Mouse (Mus musculus): Measurements from ENCODE around the gene Gm8909.
"Not testable (repeated sequence)": the region's sequence is repeated elsewhere in the genome, so short reads cannot be mapped to it uniquely, and the experiment has no call there.

The Gm8909 gene

DNA sequence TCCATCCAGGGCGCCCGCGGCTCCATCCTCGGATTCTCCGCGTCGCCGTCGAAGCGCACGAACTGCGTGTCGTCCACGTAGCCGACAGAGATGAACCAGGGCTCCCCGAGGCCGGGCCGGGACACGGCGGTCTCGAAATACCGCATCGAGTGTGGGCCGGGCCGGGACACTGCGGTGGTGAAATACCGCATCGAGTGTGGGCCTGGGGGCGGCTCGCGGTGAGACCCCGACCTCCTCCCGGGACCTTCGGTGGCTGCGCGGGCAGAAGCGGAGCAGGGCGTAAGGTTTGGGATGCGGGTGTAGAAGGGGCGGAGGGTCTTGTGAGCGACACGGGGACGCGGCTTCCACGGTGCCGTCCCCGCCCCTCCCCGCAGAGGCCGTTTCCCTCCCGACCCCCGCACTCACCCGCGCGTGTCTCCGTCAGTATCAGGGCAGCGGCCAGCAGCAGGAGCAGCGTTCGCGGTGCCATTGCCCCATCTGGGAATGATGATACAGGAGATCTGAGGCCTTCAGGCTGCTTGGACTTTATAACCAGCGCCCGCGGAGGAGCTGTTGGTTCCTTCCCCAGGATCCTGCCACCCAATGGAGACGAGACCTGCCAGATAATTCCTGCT lies at the start of gene Gm8909:
TSS of gene Gm8909 (minus strand) at position 499 of the 614 bp plus-strand sequence.
- DNase-seq = peak; percentile 36

DNA sequence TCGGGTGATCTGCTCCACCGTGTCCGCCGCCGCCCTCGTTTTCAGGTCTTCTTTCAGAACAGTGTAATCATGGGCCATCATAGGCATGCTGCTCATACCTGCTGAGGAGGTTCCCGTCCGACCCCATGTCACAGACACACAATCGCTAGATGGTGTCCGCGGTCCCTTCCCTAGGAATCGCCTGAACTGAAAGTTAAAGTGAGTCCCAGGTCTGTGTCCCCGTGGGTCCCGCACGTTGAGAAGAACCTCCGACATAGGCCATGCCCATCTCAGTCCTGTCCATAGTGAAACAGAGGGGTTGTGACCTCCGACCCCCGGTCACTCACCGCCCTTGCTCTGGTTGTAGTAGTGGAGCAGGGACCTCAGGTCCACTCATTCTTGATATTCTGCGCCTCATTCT lies 47.2 kb upstream of the Gm8909 start:
- no peak for DNase-seq

DNA sequence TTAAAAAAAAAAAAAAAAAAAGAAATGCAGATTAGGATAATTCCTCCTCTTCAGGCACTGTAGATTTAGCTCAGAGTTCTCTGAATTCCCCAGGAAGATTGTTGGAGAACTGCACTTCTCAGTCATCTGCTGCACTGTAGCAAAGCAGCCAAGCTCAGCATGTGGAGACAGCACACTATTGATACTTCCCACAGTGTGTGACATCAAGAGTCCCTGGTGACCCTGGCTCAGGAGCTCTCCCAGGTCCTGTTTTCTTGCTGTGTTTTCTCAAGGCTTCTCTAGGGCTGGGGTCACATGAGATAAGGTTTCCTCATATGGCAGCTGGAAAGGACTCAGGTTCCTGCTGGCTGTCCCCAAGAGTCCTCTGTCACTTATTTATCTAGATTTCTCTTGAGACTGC lies 38.5 kb upstream of the Gm8909 start:
- DNase-seq = no peak

DNA sequence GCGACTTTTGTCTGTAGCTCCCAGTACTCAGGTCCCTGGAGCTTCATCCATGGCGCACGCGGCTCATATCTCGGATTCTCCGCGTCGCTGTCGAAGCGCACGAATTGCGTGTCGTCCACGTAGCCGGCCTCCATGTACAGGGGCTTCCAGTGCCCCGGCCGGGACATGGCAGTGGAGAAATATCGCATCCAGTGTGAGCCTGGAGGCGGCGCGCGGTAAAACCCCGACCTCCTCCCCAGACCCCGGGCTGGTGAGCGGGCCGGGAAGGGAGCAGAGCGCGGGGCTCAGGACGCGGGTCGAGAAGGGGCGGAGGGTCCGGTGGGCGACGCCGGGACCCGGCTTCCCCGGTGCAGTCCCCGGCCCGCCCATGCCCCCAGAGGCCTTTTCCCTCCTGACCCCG lies 37.5 kb upstream of the Gm8909 start:
- DNase-seq = no peak

DNA sequence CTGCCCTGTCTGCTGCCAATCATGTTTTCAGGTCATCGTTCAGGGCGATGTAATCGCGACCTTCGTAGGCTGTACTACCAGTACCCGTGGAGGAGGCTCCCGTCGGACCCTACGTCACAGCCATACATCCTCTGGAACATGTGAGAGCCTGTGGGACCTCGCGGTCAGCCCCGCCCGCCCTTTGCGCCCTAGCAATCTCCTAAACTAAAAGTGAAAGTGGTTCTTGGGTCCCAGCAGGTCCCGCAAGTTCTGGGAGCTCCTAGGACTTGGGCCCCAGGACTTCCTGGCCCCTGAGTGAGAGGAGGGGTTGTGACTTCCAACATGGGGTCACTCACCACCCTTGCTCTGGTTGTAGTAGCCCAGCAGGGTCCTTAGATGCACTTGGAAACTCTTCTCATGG lies 37.1 kb upstream of the Gm8909 start:
- peak; percentile 40 for DNase-seq

DNA sequence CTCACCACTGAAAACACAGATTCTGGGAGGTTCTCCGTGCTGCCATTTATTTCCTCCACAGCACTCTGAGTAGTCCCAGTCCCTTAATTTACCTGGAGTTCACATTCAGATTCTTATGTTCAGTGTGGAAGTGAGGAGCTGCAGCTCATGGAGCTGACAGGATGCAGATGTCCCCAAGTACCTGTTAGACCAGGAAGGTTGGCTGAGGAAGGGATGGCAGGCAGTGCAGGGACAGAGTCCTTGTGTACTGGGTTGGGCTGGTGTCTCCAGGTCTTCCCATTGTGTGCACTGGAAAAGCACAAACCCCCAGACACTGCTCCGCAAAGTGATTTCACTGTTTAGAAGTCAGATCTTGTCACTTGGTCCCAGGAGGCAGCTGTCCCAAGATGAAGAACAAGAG lies 33.5 kb upstream of the Gm8909 start:
- DNase-seq = no peak

DNA sequence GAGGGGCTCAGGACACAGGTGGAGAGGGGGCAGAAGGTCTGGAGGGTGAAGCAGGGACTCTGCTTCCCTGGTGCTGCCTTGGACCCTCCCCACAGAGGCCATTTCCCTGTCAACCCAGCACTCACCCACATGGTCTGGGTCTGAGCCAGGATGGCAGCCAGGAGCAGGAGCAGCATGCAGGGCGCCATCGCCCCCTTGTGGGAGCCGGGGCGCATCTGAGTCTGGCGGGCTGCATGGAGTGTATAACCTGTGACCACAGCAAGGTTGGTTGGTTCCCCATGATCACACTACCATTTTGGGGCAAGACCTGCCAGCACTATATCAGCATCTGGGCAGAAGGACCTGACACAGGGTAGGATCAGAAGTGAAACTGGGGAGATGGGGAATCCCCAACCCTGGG lies 30.0 kb upstream of the Gm8909 start:
- peak; percentile 79 for DNase-seq

DNA sequence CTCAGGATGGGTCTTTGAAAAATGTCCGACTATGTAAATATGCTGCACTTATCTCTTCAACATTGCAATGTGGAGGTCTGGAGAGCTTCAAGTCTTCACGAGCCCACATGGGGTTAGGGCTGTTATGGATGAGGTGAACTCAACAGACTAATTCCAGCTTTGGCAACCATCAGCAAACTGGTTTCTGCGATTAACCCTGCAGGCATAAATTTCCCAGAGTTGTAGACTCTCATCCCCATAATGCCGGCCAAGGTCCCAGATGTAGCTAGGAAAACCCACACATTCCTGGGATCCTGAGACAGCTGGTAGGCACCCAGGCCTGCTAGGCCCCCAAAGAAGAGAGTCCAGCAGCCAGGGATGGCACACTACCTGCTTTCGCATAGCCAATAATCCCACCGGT lies 26.1 kb upstream of the Gm8909 start:
- no peak for DNase-seq

DNA sequence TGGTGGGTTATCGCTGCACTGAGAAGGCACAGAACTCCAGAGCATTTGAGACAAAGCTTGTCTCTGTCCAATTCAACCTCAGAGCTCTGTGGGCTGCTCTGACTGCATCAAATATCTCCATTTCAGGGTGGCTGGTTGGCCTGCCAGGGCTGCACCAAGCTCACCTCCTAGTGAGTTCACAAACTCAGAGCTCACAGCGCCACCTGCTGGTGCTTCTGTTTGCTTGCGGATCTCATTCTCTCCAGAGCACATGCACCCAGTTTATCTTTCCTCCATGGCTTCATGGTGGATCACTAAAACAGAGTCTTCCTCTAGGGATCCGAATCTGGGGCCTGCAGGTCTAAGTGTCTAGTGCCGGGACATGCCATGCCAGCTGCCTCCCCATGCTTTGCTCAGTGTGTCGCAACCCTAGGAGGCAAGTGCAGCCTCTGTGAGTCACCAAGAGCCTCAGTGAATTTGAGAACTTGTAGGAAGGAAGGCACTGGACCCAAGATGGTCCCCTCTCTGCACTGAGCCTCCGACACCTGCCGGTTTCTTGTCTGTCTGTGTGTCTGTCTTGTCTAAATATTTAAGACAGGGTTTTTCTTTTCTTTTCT lies 25.3 kb upstream of the Gm8909 start:
- peak; percentile 81 for DNase-seq

DNA sequence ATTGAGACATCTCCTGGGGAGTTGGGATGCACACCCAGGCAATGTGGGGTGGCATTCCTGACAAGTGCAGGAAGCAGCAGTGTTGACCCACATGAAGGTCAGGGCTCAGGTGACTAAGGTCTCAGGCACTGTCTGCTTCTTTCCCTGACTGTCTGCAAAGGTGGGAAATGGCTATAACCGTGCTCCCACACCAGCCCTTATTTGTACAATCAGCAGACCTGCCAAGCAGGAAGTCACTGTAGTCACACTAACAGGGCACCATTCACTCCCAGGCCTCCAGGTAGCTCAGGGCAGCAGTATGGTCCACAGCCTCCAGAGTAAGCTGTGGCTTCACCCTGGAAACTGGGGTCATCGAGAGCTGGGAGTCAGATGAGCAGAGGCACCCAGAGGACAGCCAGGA lies 24.0 kb upstream of the Gm8909 start:
- peak; percentile 47 for DNase-seq

DNA sequence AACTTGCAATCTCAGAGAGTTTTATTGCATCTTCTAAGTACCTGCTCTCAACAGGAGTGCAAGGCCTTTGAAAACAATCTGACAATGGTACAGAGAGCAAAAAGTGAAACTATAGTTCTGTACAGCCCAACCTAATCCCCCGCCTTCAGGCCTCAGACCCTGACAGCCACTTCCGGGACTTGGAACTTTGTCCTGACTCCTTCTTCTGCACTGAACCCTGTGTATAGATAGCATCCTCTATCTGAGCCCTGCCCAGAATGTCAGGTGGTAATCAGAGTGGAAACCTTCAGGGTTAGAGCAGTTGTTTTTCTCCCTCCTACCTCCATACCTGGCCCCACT lies 21.8 kb upstream of the Gm8909 start, which contains the start of gene H2-T3:
TSS of gene H2-T3 (minus strand) at position 119 of the 339 bp plus-strand sequence.
- DNase-seq = peak; percentile 49

DNA sequence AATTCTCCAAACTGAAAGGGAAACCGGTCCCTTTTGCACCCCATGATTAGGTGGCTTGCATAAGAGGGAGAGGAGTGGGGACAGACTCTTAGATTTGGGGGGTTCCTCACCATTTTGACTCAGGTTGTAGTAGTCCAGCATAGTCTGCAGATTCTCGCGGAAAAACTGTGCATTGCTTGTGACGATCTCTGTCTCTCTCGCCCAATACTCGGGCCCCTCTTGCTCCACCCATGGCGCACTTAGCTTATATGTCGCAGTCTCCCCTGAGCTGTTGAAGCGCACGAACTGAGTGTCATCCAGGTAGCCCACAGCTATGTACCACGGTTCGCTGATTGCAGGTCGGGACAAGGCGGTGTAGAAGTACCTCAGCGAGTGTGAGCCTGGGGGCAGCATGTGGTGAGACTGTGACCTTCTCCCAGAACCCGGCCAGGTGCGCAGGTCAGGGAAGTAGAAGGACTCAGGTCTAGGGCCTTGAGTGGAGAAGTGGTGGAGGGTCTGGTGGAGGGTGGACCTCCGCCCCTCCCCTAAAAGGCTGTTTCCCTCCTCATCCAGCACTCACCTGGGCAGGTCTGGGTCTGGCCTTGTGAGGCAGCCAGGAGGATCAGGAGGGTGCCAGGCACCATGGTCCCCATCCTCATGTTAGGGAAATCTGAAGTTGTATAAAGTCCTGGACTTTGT lies 21.3 kb upstream of the Gm8909 start:
- DNase-seq = peak; percentile 43

DNA sequence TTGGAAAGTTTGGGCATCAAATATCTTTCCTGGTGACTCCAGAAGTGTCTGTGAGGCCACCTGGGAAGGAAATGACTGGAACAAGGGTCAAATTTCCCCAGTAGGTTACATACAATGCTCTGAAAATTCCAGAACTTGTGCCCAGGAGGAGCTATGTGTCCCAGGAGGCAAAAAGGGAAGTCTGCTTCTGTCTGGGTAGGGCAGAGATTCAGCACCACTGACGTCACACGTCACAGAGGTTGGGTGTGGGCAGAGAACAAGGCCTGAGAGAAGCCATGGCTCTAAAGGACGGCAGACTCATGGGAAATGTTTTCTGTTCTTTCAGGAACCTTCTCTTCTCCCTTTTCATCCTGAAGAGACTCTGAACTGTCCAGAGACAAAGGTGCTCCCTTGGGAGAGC lies 19.2 kb upstream of the Gm8909 start:
- no peak for DNase-seq

DNA sequence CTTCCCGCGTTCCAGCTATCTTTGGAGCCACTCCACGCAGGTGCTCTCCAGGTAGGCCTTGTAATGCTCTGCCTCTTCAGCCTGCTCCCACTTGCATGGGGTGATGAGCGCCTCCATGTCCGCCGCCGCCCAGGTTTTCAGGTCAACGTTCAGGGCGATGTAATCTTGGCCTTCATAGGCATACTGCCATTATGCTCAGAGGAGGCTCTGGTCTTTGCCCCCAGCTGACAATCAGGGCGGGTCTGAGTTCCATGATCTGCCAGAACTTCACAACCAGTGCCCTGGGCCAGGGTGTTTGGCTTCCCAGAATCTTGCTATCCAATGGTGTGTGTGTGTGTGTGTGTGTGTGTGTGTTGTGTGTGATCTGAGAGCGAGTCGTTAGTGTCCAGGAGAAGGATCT lies 13.9 kb upstream of the Gm8909 start:
- no peak for DNase-seq

DNA sequence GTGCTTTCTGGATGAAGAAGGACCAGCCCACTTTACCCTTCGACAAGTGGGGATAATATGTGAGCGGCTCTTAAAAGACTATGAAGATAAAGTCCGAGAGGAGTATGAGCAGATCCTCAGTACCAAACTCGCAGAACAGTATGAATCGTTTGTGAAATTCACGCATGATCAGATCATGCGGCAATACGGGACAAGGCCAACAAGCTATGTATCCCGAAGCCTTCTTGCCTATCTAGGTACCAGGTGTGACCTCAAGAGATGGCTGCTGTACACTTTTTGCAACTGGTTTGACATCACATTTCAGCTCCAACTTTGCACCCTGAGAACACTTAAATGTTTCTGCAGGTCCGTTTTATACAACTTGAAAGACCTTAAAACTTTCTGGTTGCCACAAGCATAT lies 11.1 kb upstream of the Gm8909 start:
- DNase-seq = not testable (repeated sequence)

DNA sequence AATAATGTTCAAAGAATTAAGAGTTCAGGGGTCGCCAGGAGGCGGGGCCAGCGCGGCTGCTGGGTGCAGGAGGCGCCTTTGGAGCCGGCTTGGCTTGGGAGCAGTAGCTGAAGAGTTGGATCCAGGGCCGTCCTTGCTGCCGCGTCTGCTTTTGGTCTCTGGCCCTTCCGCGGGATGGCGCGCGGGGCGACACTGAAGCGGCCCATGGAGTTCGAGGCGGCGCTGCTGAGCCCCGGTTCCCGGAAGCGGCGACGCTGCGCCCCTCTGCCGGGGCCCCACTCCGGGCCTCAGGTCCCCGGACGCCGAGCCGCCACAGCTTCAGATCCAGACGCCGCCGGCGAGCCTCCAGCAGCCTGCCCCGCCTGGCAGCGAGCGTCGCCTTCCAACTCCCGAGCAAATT lies 10.6 kb upstream of the Gm8909 start:
- peak; percentile 70 for DNase-seq

DNA sequence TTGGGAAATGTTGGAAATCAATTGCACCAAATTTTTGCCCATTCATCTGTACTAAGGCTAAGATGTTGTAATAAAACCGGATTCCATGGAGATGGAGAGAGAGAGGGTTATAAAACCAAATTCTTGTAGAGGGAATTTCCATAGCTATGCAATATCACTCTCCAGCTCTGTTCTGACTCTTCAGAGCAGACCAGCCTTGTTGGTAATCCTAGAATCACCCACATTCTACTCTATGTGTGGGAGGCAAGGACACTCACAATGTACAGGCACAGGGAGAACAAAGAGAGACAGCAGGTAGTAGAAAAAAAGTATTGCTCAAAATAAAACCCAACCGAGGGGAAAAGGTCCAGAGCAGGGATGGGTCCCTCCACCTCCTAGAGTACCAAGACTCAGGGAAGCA lies 7.8 kb upstream of the Gm8909 start:
- not testable (repeated sequence) for DNase-seq

DNA sequence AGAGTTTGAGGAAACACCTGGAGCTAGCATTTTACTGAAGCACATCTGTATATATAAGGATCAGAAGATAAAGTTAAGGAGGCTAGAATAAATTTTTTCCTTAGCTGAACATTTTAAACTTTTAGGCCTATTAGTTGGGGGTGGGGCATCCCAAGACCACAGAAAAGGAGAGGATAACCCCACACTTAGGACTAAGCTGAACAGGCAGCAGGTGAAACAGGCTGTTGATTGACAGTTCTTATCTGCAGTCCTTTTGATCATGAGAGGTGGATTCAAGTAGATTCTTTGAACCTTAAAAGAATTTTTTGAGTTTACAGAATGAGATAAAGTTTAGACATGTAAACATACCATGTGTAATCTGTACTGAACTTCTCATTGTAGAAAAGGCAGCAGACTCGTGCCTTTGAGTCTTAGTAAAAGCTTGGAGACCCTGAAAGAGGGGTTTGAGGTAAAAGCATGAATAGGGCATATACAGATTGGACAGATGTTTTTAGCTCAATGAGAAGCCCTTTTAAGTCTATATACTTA lies 2.0 kb upstream of the Gm8909 start:
- no peak for DNase-seq

DNA sequence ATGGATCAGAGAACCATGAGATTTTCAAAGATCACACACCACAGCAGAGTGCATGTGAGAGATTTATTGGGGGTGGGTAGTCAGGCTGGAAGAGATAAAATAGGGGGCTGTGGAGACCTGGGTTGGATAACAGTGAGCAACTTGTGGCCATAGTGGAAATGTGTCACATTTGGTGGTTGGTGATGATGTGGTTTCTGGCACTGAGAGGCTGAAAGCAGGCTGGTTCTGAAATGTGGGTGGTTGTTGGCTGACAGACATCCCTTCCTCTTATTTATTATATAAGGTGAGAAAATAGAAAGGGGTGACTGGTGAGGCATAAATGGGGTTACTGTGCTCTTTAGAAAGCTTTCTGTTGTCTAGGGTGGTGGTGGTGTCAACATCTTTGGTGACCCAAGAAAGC lies 1.4 kb upstream of the Gm8909 start:
- no peak for DNase-seq

DNA sequence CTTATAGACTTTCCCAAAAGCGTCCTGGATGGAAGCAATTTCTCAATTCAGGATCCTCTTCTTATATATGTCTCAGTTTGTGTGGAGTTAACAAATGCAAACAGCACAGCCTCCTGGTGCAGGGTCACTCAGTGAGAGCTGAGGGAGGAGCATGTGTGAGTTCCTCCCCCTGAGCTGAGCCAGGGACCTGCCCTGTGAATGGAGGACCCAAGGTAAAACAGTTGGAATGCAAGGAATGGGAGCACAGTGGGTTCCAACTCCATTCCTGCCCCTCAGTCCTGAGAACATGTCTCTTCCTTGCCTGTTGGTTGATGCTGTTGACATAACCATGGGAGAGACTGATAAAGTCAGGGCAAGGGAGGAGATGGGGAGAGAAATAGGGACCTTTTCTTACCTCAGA lies 757 bp upstream of the Gm8909 start:
- not testable (repeated sequence) for DNase-seq

DNA sequence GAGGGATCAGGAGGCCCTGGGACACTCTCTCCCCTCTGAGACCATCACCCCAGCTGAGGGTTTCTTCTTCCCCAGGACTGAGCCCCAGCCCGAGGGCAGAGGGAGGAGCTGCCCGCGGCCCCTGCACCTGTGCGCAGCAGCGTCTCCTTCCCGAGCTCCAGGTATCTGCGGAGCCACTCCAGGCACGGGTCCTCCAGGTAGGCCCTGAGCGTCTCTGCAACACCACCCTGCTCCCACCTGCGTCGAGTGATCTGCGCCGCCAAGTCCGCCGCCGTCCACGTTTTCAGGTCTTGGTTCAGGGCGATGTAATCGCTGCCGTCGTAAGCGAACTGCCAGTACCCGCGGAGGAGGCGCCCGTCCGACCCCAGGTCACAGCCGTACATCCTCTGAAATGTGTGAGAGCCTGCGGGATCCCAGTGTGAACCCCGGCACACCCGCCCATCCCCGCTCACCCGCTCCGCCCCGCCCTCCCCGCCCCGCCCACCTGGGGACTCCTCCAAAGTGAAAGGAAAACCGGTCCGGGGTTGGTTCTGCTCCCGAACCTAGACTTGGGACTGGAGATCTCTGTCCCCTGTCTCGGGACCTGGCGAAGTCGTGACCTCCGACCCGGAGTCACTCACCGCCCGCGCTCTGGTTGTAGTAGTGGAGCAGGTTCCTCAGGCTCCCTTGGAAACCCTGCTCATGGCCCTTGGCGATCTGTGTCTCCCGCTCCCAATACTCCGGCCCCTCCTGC lies 865 bp downstream of the Gm8909 start:
- DNase-seq = peak; percentile 40

DNA sequence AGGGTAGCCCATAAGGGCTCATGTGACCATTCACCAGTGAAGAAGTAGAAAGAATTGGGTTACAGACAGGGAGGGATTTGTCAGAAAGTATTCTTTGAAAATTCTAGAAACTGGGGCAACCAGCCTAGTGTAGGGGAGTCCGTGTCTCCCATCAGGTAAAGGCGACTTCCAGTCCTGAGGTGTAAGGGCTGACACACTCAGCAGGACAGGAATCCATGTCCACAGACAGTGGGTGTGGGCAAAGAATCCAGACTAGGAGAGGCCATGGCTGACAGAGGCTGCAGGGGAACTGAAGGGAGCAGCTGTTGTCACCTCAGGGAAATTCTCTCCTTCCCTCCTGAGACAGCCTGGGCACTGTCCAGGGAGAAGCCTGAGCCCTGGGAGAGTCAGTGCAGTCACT lies 1.4 kb downstream of the Gm8909 start:
- not testable (repeated sequence) for DNase-seq

Measured in thymus, postnatal 25 days (tissue).